Mouse (Mus musculus): Measurements from ENCODE around the gene Gm10295.

GRCm38 (mm10) chr7:71390291-71390690, 39.0 kb upstream of the Gm10295 start:
- no peak for TF ChIP-seq CTCF (IDR thresholded peaks at IDR 0.05; ENCODE audit: low read depth)
- TF ChIP-seq EP300 (IDR thresholded peaks at IDR 0.05; ENCODE audit: low read depth), result no peak

Measured in heart, postnatal 0 days (tissue).